Mouse (Mus musculus) kidney, postnatal 4 days (tissue): Measurements from ENCODE around the gene Krtap19-2.

Source experiments
- DNase-seq, 2 experiments: peaks; one replicate each; pipeline ENCODE4 v3.0.0; 2021; ENCODE audit warnings: mixed read lengths in 2 of 2

Gene Krtap19-2

DNA sequence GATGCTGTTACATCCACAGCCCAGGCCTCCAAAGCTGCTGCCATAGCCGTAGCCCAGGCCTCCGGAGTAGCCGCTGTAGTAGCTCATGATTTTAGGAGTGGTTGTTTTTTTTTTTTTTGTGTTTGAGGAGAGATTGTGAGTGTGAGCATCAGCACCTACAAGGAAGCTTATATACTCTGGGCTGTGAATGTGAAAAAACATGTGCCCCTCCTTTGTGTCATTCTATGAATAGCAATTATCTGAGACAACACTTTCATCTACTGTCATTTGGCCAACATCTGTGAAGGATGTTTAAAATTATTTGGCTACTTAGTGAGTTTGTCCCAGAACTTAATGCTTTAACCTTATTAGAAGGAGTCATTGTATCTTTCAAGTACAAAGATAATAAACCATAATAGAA, at the start of gene Krtap19-2:
Gene Krtap19-2 (minus strand): TSS at position 101 of the 400 bp plus-strand sequence.
- DNase-seq = no peak

DNA sequence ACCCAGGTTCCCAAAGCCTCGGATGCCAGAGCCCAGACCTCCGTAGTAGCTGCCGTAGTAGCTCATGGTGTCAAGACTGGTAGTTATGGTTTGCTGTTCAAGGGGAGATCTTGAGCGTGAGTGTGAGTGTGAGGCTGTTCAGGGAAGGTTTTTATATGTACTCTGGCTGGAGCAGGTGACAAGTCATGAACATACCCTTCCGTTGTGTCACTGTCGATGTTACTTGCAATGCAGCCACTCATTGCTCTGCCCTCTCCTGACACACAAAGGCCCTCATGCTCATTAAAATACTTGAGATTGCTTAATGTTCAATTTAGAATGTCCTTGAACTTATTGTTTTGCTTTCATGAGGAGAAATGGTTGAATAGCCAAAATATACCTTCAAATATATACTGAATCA, 22.3 kb upstream of the Krtap19-2 start, which contains the start of gene Krtap19-5:
Gene Krtap19-5 (minus strand): TSS at position 101 of the 400 bp plus-strand sequence.
- no peak for DNase-seq

DNA sequence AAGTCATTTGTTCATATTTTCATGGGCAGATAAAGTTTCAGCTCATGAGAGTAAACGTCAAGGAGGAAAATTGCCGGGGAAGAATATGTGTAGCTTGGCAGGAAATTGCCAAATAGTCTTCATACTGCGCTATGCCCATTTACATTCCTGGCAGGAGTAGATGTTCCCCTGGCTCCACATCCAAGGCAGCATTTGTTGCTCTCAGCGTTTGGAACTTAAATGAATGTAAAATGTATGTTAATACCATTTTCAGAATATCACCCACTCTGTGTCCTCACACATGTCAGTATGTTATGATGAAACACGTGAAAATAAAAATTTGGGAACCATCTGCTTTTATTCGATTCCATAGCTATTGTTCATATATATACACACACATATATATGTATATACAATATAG, 12.8 kb upstream of the Krtap19-2 start:
- DNase-seq = no peak

DNA sequence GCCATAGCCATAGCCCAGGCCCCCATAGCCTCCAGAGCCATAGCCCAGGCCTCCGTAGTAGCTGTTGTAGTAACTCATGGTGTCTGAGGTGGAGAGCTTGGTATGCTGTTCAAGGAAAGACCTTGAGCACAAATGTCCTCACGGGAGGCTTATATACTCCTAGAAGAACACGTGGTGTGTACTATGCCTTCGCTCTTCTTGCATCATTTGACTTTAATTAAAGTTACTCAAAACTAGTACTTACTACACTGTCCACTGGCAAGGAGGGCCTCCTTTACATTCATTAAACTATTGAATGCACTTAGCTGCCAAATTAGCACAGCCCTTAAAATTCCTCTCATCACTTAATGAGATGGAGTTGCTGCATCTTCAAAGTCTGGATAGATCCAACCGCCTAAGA, 10.9 kb upstream of the Krtap19-2 start, which contains the start of gene Krtap19-4:
Gene Krtap19-4 (minus strand): TSS at position 101 of the 400 bp plus-strand sequence.
- no peak for DNase-seq

DNA sequence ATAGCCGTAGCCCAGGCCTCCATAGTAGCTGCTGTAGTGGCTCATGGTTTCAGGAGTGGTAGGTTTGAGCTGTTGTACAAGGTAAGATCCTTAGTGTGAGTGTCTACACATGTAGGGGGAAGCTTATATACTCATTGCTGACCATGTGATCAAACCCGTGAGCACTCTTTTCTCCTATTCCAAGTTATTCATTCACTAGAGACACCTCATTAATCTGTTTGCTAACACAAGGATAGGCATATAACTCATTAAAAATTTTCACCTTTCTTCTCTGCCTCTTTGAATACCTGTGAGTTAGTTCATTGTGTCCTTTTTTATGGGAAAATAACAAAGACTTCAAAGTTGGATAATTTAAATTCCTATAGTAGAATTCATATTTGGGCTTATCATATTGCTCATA, 3.9 kb upstream of the Krtap19-2 start, which contains the start of gene Krtap19-3:
Gene Krtap19-3 (minus strand): TSS at position 101 of the 400 bp plus-strand sequence.
- no peak for DNase-seq

DNA sequence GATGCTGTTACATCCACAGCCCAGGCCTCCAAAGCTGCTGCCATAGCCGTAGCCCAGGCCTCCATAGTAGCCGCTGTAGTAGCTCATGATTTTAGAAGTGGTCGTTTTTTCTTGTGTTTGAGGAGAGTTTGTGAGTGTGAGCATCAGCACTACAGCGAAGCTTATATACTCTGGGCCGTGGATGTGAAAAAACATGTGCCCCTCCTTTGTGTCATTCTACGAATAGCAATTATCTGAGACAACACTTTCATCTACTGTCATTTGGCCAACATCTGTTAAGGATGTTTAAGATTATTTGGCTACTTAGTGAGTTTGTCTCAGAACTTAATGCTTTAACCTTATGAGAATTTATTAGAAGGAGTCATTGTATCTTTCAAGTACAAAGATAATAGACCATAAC, 4.8 kb downstream of the Krtap19-2 start, which contains the start of gene Krtap19-1:
Gene Krtap19-1 (minus strand): TSS at position 101 of the 400 bp plus-strand sequence.
- DNase-seq = no peak

DNA sequence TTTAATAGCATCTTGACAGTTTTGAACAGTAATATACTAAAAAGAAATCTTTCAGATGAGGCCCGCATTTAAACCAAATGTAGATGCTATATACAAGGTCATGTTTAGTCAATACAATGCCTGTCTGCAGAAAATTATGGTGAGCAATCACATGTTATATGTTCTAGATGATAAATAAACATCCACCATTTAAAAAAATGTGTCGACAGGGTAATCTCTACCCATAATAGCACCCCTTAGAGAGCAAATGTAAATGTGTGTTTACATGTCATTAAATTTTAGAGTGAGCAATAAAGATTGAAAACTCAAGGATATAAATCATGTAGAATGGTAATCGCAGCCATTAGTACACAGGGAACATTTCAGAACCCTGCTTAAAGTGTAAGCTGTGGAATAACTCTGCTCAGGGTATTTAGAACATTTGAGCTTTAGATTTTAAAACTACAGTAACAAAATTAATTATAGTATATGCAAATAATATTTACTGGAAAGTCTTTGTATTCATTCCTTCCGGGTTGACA, 9.1 kb downstream of the Krtap19-2 start:
- no peak for DNase-seq

DNA sequence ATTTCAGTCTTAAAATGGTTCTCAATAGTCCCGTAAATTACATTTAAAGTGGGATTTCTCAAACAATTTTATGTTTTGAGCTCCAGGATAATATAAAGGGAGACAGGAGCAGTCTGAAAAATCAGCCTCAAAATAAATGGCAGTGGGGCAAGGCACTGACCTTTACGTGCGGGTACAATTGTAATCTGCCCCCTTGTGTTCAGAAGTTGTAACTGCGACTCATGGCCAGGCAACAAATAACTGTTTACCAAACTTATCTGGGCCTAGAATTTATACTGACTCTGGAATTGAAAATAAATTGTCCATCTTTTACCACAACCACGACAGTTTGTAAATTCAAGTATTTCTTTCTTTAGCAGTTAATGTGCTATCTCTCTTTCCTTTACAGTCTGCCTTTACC, 22.6 kb downstream of the Krtap19-2 start:
- peak; percentile 5 to 36 for DNase-seq

DNA sequence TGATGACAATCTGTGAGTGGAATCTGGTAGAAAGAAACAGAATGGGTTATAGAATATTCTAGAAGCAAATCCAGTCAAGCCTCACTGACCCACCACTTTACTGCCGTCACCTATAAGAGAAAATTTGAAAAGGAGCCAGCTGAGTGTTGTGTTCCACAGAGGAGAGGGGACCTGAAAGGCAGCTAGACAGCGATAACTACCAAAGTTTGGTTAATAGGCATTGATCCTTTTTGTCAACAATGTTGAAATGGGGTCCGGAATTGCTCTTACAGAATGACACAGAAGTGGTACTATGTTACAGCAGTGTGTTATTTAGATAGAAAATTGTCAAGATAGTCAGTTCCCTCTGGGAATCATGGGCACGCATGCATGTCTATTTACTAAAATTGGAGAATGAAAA, 25.5 kb downstream of the Krtap19-2 start:
- DNase-seq = no peak

DNA sequence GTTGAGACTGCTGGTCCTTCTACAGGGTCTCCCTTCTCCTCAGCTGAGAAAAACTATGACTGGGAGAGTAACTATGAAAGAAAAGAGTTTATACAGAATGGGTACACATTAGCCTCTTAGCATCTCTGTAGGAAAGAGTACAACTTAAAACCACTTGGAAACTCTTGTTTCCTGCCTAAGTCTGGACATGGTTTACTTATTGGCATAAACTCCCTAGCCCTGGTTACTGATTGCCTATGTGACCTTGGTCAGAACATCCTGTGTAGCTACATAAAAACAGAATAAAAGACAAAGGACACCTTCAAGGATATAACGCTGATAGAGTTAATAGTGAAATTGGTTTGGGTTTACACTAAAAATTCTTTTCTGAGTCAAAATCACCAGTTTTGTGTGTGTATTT, 26.7 kb downstream of the Krtap19-2 start:
- no peak for DNase-seq

DNA sequence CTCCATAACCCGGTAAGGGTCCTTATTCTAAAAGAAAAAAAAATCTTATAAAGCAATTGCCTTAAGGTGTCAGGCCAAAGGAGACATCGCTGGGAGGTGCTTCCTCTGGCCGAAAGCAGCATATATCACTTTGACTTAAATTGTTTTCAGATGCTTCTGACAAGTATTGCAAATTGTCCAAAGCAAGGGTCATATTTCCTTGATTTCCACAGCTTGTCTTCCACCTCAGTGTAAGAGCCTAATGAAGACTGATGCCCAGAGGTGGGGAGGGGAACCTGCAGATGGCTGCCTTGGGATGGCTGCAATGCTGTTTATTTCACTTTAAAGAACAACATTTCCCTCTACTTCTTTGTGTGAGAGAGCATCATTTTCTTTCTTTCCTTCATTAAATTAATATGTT, 47.1 kb downstream of the Krtap19-2 start:
- no peak for DNase-seq

DNA sequence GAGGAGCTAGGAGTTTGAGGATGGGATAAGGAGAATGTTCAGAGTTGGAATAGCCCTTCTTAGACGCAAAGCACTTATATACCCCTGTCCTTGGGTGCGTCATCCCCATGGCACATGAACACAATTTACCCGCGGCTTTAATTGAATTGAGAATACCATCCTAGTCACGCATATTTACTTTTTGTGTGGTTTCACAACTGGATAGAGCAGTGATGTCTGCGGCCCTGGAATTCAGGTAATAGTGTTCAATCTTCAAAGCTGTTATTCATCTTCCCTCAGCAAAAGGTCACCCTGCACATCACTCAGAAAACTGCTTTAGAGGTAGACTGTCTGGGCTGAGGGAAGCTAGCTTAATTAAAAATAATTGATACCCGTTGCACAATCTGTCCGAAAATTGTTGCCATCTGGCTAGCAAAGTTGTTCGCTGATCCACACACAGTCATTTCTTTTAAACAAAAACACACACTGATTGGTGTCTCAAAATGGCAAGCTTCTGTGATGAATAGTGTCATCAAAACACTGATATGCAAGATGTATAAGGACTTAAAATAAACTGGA, 47.9 kb downstream of the Krtap19-2 start, which contains the start of gene Krtap14:
Gene Krtap14 (minus strand): TSS at position 51 of the 558 bp plus-strand sequence.
- DNase-seq = no peak

DNA sequence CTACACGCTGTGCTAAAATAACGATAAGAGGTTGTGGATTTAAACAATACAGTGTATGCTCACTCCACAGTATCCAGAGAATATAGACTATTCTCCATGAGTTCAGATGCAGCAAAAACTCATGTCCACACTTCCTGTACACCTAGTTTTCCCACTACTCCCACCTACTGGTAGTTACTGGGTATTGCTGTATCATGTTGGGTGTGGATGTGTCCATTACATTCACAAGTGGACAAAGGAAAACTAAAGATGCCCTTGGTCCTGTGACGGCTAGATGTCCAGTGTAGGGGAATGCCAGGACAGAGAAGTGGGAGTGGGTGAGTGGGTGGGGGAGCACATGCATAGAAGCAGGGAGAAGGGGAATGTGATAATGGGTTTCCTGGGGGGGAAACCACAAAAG, 50.3 kb downstream of the Krtap19-2 start:
- DNase-seq = no peak
